Mouse (Mus musculus): ENCODE data around the gene Gm11938.
A peak's percentile ranks its signal among the peaks of the same experiment; 100 is the strongest.
"Not testable (repeated sequence)": the region's sequence is repeated elsewhere in the genome, so short reads cannot be mapped to it uniquely, and the experiment has no call there.

Gene Gm11938

DNA sequence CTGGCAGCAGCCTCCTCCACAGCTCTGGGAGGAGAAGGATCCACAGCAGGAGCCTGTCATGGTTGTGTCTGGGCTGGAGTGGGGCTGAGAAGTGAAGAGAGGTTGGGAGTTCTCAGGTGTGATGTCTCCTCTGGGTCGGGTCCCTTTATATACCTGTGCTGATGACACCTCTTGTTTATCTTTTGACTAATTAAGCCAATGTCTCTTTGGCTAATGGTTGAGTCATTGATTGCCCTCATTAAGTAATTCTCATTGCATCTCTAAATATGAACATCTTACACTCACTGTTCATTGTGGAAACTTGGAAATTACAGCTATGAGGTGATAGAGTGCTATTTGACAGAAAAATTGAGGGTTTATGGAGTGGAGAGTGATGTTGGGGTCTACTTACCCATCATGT lies at the start of gene Gm11938:
Gene Gm11938, minus strand, starts transcription at position 101 of the 400 bp plus-strand sequence.
- not testable (repeated sequence) for DNase-seq

DNA sequence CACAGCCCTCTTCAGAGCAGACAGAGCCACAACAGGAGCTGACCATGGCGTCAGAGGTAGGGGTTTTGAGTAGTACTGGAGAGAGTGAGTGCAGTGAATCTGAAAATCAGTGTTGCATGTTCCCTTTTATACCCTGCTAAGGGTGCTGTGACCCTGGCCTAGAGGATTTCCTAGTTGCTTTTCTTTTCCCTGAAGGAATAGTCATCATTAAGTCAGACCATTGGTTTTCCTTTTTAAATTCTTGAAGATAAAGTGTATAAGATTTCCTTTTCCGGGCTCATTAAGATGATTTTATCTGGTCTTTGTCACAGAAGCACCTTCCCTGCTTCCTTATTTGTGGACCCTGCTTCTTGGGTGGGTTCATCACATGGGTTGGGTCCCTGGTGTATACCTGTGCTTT lies 47.0 kb upstream of the Gm11938 start, which contains the start of gene Gm11555:
Gene Gm11555, minus strand, starts transcription at position 101 of the 400 bp plus-strand sequence.
- no peak for DNase-seq

DNA sequence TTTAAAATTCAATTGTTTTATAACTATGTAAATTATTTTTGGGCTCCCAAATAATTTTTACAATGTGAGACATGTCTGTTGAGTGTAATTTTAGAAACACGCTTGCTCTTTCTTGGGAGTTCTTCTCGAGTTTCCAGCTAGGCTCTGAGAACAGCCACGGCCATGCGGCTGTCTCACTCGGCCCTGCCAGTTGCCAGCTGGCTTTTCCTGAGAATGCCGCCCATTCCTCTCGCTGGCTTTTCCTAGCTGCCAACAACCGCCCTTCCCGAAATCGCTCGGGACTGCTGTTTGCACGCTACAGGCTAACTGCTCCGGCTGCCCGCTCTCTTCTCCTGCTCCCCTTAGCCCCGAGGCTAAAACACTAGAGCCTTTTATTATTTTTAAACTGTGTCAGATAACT lies 43.3 kb upstream of the Gm11938 start:
- DNase-seq: no peak

DNA sequence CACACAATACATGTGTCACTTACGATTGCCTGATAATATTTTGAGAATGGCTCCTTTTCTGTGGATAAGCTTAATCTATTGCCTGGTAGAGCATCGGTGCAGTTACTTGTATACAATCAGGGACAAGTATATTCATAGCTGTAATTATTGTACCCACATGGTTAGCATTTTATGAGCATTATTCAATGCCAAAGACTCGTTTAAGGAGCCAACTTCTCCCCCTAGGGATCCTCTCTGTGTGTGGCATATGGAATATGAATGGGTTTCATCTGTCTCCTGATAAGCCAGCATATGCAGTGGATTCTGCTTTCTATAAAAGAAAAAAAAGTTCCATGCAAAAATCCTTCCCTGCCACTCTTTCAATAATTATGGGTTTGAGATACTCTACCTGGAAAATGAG lies 41.2 kb upstream of the Gm11938 start:
- no peak for DNase-seq

DNA sequence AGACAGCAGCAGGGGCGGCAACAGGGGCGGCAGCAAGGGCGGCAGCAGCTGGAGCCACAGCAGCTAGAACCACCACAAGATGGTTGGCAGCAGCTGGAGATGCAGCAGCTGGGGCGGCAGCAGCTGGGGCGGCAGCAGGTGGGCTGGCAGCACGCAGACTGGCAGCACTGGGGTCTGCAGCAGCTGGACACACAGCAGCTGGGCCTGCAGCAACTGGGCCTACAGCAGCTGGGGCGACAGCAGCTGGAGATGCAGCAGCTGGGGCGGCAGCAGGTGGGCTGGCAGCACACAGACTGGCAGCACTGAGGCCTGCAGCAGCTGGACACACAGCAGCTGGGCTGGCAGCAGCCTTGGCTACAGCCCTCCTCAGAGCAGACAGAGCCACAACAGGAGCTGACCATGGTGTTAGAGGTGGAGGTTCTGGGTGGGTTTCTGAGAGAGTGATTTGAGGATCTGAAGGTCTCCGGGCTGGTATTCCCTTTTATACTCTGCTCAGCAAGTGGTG lies 40.6 kb upstream of the Gm11938 start, which contains the start of gene Krtap4-7:
Gene Krtap4-7, minus strand, starts transcription at position 455 of the 505 bp plus-strand sequence.
- DNase-seq: not testable (repeated sequence)

DNA sequence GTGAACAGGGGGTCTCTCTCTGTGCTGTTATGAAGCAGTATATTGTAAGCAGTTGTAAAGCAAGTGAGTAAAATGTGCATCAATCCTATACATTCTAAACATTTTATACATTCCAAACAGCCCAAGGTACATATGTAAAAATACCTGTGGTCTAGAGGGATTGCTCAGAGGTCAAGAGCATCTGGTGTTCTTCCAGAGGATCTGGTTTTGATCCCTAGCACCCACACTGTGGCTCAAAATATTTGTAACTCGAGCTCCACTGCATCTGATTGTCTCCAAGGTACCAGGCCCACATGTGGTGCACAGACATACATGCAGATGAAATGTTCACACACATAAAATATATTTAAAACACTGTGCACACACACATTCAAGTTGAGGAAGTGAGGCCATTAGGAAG lies 37.8 kb upstream of the Gm11938 start:
- no peak for DNase-seq

DNA sequence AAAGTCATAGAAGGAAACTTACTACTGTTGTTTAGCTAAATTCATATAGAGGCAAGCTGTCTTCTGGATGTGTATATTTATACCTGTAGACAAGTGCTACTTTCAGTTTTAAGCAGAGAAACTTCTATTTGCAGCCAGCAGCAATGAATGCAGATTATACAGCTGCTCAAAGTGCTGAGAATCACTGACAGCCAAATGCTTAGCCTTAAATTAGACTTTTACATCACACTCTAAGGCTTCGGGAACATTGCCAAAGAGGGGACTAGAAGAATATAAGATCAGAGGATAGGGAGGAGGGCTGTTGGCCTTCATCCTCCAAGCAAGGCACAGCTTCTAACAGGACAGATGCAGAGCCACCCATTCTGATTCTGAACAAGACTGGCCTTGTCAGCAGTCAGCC lies 34.0 kb upstream of the Gm11938 start:
- DNase-seq: no peak

DNA sequence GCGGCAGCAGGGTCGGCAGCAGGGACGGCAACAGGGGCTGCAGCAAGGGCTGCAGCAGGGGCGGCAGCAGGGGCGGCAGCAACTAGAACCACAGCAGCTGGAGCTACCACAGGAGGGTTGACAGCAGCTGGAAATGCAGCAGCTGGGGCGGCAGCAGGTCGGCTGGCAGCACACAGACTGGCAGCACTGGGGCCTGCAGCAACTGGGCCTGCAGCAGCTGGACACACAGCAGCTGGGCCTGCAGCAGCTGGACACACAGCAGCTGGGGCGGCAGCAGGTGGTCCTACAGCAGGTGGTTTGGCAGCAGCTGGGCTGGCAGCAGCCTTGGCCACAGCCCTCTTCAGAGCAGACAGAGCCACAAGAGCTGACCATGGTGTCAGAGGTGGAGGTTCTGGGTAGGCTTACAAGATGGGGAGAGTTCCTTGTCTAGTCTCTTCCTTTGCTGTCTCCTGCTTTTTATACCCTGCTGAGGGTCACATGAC lies 31.6 kb upstream of the Gm11938 start, which contains the start of gene Krtap4-2:
Gene Krtap4-2, minus strand, starts transcription at position 432 of the 482 bp plus-strand sequence.
- no peak for DNase-seq

DNA sequence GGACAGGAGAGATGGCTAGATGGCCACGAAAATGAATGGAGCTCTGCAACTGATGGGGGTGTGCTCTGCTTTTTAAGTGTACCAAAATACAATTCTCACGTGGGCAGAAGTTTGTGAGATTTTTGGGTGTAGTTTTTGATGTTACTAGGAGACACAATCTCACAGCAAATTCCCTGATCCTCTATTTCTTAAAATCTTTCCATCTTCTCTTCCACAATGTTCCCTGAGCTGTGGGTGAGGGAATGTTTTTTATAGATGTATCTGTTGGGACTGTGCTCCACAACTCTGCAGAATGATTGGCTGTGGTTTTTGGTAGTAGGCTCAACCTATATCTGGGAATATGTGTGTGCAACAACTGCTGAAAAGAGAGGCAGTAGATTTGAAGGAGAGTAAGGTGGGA lies 30.2 kb upstream of the Gm11938 start:
- DNase-seq: no peak

DNA sequence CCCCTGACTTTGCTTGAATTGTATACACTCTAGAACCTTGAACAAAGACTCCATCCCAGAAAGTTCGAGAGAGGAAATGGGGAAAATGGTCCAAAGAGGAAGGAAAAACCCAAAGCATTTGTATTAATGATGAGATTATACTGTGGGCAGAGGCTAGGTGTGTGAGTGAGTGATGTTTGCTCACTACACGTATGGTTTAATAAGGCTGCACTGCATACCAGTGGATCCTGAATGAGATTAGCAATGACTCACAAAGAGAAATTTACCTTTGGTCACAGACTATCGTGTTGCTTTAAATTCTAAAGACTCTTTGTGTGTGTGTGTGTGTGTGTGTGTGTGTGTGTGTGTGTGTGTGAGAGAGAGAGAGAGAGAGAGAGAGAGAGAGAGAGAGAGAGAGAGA lies 27.8 kb upstream of the Gm11938 start:
- DNase-seq: no peak

DNA sequence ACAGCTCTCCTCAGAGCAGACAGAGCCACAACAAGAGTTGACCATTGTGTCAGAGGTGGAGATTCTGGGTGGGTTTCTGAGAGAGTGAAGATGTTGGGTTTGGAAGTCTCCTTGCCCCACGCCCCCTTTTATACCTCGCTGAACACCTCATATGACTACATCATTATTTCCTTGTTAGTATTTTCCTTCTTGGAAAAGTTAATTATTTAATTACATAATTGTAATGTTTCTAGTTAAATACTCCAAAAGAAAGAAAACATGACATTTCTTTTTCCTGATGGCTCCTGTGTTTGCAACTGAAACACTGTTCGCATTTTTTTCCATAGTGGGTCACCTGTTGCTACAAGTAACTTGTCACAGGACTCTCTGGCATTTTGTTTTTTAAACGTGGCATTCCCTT lies 25.0 kb upstream of the Gm11938 start, which contains the start of gene Krtap4-1:
Gene Krtap4-1, minus strand, starts transcription at position 101 of the 400 bp plus-strand sequence.
- no peak for DNase-seq

DNA sequence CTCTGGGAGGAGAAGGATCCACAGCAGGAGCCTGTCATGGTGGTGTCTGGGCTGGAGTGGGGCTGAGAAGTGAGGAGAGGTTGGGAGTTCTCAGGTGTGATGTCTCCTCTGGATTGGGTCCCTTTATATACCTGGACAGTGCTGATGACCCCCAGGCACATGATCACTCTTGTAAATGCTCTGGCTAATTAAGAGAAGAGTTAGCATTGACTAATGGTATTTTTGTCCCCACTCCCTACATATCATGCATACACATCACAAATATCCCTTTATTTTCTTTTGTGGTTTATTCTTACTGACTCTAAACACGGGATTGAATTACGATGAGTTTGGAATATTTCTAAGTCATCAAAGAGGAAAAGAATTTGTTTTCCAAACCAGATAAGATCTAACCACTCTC lies 17.2 kb upstream of the Gm11938 start, which contains the start of gene Gm11562:
Gene Gm11562, minus strand, starts transcription at position 101 of the 400 bp plus-strand sequence.
- no peak for DNase-seq

DNA sequence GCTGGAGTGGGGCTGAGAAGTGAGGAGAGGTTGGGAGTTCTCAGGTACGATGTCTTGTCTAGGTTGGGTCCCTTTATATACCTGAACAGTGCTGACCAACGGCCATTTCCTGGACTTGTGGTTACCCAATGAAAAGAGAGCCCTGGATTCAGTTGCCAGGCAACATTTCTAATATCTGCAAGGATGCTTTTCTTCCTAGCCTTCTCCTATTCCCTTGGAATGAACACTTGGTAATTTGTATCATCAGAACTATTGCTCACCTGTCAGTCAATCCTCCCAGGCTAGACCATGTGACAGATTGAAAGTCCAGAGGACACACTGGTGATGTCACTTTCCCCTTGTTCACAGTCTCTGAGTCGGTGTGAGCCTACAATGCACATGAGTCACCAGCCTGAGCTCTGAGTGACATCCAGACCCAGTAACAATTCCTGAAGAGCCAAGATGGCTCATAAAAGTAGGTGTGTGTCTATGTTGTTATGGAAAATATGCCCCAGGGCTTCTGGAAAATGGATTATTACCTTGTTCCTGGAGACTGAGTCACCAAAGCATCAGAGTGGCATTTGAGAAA lies 11.8 kb upstream of the Gm11938 start, which contains the start of gene Krtap2-4:
Gene Krtap2-4, minus strand, starts transcription at position 51 of the 568 bp plus-strand sequence.
- no peak for DNase-seq

DNA sequence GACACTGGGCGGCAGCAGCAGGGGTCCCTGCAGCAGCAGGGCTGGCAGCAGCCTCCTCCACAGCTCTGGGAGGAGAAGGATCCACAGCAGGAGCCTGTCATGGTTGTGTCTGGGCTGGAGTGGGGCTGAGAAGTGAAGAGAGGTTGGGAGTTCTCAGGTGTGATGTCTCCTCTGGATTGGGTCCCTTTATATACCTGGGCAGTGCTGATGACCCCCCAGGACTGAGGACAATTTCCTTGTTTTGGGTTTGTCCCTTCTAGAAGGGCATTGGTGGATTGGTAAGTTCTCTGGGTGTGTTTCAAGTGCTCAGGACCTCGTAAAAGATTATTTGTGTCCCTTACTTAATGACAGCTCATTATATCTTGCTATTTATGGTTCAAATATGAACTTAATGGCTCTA lies 7.0 kb upstream of the Gm11938 start, which contains the start of gene Gm11937:
Gene Gm11937, minus strand, starts transcription at position 101 of the 400 bp plus-strand sequence.
- DNase-seq: not testable (repeated sequence)

DNA sequence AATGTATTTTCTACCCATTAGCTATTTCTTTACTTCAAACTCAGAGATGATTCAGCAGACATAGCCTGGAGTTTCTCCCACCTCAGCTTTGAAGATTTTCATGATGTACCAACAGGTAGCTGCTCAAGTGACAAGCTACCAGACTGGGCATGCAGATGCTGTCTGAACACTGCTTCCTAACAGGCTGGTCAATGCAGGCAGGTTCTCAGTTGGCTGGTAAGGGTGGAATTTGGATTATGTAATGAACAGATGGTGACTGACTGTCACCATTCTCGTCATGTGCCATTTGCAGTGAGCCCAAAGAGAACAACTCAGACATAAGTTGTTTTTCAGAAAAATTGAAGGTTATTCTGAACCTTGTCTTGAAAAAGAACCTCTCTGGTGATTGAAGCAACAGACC lies 6.0 kb upstream of the Gm11938 start:
- DNase-seq: no peak

DNA sequence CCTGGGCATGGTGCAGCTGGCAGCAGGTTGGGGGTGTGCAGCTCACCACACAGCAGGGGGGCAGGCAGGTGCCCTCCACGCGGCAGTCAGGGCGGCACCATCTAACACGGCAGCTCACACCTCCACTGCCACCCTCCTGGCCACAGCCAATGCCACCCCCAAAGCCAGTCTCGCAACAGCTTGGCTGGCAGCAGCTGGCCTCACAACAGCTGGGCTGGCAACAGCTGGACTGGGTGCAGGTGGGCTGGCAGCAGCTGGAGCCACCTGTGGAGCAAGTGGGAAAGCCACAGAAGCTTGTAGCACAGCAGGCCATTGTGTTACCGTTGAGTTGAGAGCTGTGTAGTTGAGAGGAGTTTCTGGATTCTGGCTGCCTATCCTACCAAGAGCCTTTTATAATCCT lies 5.4 kb downstream of the Gm11938 start, which contains the start of gene Krtap9-3:
Gene Krtap9-3, minus strand, starts transcription at position 364 of the 400 bp plus-strand sequence.
- not testable (repeated sequence) for DNase-seq

DNA sequence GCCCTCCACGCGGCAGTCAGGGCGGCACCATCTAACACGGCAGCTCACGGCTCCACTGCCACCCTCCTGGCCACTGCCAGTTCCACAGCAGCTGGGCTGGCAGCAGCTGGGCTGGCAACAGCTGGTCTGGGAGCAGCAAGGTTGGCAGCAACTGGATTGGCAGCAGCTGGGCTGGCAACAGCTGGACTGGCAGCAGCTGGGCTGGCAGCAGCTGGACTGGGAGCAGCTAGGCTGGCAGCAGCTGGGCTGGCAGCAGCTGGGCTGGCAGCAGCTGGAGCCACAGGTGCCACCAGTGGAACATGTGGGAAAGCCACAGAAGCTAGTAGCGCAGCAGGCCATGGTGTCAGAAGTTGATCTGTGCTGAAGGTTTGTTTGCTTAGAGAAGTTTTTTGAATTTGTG lies 12.1 kb downstream of the Gm11938 start, which contains the start of gene Krtap1-3:
Gene Krtap1-3, minus strand, starts transcription at position 359 of the 400 bp plus-strand sequence.
- DNase-seq: no peak

DNA sequence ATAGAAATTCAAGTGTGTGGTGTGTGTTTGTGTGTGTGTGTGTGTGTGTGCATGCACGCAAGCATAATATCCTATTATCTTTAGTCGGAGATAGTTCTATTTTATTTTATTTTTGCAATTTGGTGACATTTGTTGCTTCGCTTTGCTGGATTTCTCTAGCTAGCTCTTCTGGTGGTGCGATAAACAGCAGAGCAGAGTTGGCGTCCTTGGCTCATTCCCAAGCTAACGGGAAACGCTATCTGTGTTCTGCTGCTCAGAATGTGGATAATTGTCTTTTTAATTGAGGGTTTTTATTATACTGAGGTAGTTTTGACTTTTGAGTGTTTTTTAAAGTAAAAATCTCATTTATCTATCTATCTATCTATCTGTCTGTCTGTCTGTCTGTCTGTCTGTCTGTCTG lies 18.0 kb downstream of the Gm11938 start:
- DNase-seq: no peak

DNA sequence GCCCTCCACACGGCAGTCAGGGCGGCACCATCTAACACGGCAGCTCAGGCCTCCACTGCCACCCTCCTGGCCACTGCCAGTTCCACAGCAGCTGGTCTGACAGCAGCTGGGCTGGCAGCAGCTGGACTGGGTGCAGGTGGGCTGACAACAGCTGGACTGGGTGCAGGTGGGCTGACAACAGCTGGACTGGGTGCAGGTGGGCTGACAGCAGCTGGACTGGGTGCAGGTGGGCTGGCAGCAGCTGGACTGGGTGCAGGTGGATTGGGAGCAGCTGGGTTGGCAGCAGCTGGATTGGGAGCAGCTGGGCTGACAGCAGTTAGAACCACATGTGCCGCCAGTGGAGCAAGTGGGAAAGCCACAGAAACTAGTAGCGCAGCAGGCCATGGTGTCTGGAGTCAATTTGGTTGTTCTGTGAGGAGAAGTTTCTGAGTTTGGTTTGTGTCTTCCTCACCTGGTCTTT lies 19.8 kb downstream of the Gm11938 start, which contains the start of gene Krtap1-4:
Gene Krtap1-4, minus strand, starts transcription at position 410 of the 460 bp plus-strand sequence.
- no peak for DNase-seq

DNA sequence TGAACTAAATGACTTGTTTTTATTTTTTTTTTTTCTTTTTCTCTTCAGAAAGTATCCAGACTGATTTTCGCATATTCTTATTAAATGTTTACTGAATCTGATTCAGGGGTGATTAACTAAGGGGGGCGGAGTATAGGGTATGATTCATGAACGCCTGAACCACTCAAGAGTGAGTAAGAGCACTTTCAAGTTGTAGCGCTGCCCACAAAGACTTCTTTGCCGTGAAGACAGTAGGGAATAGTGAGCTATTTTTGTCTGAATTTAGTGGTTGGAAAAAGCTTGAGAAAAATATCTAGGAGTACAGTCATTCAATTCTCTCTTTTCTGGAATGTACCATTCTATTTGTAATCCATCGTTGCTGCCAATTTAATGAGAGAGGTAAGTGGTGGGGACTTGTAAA lies 21.5 kb downstream of the Gm11938 start:
- DNase-seq: no peak

DNA sequence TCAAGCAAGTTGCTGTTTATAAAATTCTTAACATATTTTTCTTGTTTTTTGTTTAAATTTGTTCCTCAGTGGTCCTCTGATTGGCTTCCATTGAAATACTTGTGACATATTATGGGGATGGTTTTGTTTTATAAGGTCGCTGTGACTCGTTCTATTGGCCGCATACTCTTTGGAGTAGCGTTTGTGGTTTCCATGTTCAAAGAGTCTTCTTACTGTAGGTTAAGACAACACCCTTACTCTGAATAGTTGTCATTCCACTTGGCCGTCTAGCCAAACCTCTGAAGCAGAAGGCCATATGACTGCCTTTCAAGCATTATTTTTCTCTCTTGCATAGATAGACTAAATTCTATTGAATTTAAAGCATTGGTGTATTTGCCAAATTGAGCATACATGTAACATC lies 22.1 kb downstream of the Gm11938 start:
- no peak for DNase-seq

DNA sequence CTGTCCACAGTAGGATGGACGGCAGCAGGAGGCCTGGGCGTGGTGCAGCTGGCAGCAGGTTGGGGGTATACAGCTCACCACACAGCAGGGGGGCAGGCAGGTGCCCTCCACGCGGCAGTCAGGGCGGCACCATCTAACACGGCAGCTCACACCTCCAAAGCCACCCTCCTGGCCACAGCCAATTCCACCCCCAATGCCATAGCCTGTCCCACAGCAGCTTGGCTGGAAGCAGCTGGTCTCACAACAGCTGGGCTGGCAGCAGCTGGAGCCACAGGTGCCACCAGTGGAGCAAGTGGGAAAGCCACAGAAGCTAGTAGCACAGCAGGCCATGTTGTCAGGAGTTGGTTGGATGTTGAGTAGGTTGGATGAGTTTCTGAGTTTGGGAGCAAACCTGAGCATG lies 22.5 kb downstream of the Gm11938 start, which contains the start of gene Krtap1-5:
Gene Krtap1-5, minus strand, starts transcription at position 381 of the 400 bp plus-strand sequence.
- no peak for DNase-seq

DNA sequence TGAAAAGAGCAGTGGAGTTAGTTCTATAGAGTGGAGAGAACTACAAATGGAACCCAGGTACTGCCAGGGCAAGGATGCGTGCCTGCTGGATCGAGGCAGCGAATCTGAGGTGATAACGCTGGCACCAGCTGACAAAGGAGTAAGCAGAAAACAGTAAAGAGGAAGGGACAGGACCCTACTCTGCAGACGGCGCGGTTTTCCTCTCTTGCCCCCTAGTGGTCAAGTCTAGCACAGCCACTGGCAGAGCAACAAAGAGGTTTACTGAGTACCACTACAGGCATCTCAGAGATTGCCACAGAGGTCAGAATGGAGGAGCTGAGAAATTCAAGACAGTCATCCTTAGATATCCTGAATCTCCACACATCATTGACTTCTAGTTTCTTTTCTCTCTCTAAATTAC lies 29.0 kb downstream of the Gm11938 start:
- peak; percentile 78 for DNase-seq

DNA sequence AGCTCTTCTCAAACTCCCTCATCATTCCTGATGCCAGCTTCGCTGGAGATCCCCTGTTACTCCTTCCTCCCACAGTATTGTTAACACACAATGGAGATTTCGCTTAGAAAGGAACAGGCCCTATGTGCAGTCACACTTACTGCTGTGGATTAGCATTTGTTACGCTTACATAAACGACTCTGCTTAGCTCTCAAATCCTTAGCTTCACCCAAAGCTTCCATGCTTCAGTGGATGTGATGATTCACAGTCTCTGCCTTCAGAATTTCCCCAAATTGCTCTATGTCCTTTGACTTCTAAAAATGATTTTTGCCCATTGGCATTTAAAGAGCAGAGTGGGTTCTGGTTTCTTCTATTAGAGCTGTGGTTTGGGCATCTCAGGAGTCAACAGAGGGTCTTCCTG lies 29.9 kb downstream of the Gm11938 start:
- DNase-seq: no peak

All from thymus, postnatal 4 days (tissue).